In the genomic region with DNA sequence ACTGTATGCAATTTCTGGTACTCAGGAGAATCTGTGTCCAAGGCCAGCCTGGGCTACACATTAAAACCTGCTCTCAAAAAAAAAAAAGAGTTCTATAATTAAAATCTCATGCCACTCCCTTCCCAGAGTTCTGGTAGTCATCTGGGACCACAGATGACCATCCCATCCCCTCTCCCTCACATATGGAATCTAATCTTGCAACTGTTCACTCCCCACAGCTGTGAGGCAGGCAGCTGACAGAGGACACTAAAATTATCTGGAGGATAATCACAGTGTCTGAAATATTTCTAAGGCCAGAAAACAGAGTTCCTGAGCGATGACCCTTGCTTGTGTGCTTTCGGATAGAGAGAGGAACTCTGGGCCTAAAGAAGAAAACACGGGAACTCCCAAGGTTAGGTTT, we compare ENCODE assay signal across 16 mouse cellular contexts. TPM values are rescaled to one million over a fixed set of nuclear protein-coding genes. Genes with fewer than 3 reads are reported as not detected.
A peak's percentile ranks its signal among the peaks of the same experiment; 100 is the strongest.
DNase-seq lines count a peak whose midpoint lies in the region; ATAC-seq lines count a peak whose summit lies in the region.
"Had no signal": no experiment of that assay in that cellular context is flagged by ENCODE, and none has a peak within 500 bp of the region (broad histone marks: within the 10 kb centered on the region; RNA-seq: fewer than 3 reads in every experiment).

No protein-coding gene starts in this region.

- no peak overlapping the region for H3K9ac ChIP-seq in kidney, embryonic 15.5 days
- H3K9ac ChIP-seq in embryonic facial prominence, embryonic 15.5 days = no peak overlapping the region
- no peak overlapping the region for H3K9ac ChIP-seq in limb, embryonic 15.5 days
- H3K9ac ChIP-seq in stomach, embryonic 16.5 days (ENCODE audit: low read length) = peak overlapping the region; percentile 22; the same call in 1 of the 2 replicates
- H3K9ac ChIP-seq: forebrain, embryonic 13.5 days; hindbrain, embryonic 12.5 days had no signal

- H3K27ac ChIP-seq in kidney, embryonic 15.5 days = 0 out of 2 replicates have a peak overlapping the region, but pooled peaks have one; percentile 45
- peak overlapping the region; percentile 58; the same call in 1 of the 2 replicates for H3K27ac ChIP-seq in embryonic facial prominence, embryonic 15.5 days (replicated peaks)
- 0 out of 2 replicates have a peak overlapping the region, but pooled peaks have one; percentile 28 for H3K27ac ChIP-seq in limb, embryonic 15.5 days
- peak overlapping the region; percentile 28 for H3K27ac ChIP-seq in stomach, embryonic 16.5 days (ENCODE audit: low read length)
- H3K27ac ChIP-seq: forebrain, embryonic 13.5 days; hindbrain, embryonic 12.5 days had no signal

- H3K27me3 ChIP-seq in kidney, embryonic 15.5 days = no peaks in the 10 kb centered on the region
- H3K27me3 ChIP-seq in embryonic facial prominence, embryonic 15.5 days = no peaks in the 10 kb centered on the region
- no peaks in the 10 kb centered on the region for H3K27me3 ChIP-seq in limb, embryonic 15.5 days
- H3K27me3 ChIP-seq in stomach, embryonic 16.5 days (ENCODE audit: control insufficient read depth, insufficient read depth, low read length) = no peaks in the 10 kb centered on the region
- H3K27me3 ChIP-seq: forebrain, embryonic 13.5 days; hindbrain, embryonic 12.5 days had no signal

- ATAC-seq in kidney, embryonic 15.5 days (replicated peaks; ENCODE audit: low FRiP score) = no peak
- peak; percentile 49; the same call in 1 of the 2 replicates for ATAC-seq in embryonic facial prominence, embryonic 15.5 days (ENCODE audit: insufficient number of reproducible peaks, low FRiP score, low TSS enrichment, low read depth)
- no peak for ATAC-seq in limb, embryonic 15.5 days (ENCODE audit: insufficient number of reproducible peaks, low FRiP score, low TSS enrichment, low read depth)
- no peak for ATAC-seq in stomach, embryonic 16.5 days (ENCODE audit: insufficient read depth, low FRiP score)
- ATAC-seq: forebrain, embryonic 13.5 days had no signal

- no peak overlapping the region for H3K4me2 ChIP-seq in kidney, embryonic 15.5 days
- H3K4me2 ChIP-seq in embryonic facial prominence, embryonic 15.5 days (replicated peaks) = no peak overlapping the region
- no peak overlapping the region for H3K4me2 ChIP-seq in limb, embryonic 15.5 days
- H3K4me2 ChIP-seq in stomach, embryonic 16.5 days (ENCODE audit: low read depth, low read length) = no peak overlapping the region
- H3K4me2 ChIP-seq: forebrain, embryonic 13.5 days; heart, embryonic 11.5 days; hindbrain, embryonic 12.5 days had no signal

- H3K4me3 ChIP-seq in kidney, embryonic 15.5 days (replicated peaks) = no peak overlapping the region
- H3K4me3 ChIP-seq in embryonic facial prominence, embryonic 15.5 days (replicated peaks) = no peak overlapping the region
- no peak overlapping the region for H3K4me3 ChIP-seq in limb, embryonic 15.5 days
- H3K4me3 ChIP-seq in stomach, embryonic 16.5 days (replicated peaks; ENCODE audit: low read length) = no peak overlapping the region
- H3K4me3 ChIP-seq: forebrain, embryonic 13.5 days; hindbrain, embryonic 12.5 days had no signal

- DNase-seq in kidney, postnatal 10 days = no peak
- DNase-seq in lung, adult 18-20 months = no peak
- no peak for DNase-seq in lung, postnatal 4 days
- DNase-seq: cerebellum, adult 18-20 months; cerebellum, postnatal 36 days; heart, postnatal 14 days; lung, adult 2 months; retina, postnatal 1 day; thymus, postnatal 4 days had no signal

- H3K36me3 ChIP-seq in kidney, embryonic 15.5 days = no peaks in the 10 kb centered on the region
- H3K36me3 ChIP-seq in embryonic facial prominence, embryonic 15.5 days = no peaks in the 10 kb centered on the region
- H3K36me3 ChIP-seq in limb, embryonic 15.5 days = no peaks in the 10 kb centered on the region
- H3K36me3 ChIP-seq in stomach, embryonic 16.5 days (ENCODE audit: control insufficient read depth, insufficient read depth, low read length) = no peaks in the 10 kb centered on the region
- H3K36me3 ChIP-seq: hindbrain, embryonic 12.5 days had no signal

- H3K4me1 ChIP-seq in kidney, embryonic 15.5 days = peaks cover 5% of the 10 kb centered on the region; the same call in 1 of the 2 replicates
- peaks cover 38% of the 10 kb centered on the region; the same call in 1 of the 2 replicates for H3K4me1 ChIP-seq in embryonic facial prominence, embryonic 15.5 days
- peaks cover 12% of the 10 kb centered on the region for H3K4me1 ChIP-seq in limb, embryonic 15.5 days
- H3K4me1 ChIP-seq in stomach, embryonic 16.5 days (ENCODE audit: control insufficient read depth, insufficient read depth, low read length) = peaks cover 16% of the 10 kb centered on the region
- H3K4me1 ChIP-seq: forebrain, embryonic 13.5 days; hindbrain, embryonic 12.5 days had no signal

- WGBS in kidney, embryonic 15.5 days = 66% methylated on average over 3 of the region's 3 CpGs
- WGBS in embryonic facial prominence, embryonic 15.5 days = 65% methylated on average over 3 of the region's 3 CpGs
- 68% methylated on average over 3 of the region's 3 CpGs for WGBS in limb, embryonic 15.5 days
- WGBS in stomach, embryonic 16.5 days = 73% methylated on average over 3 of the region's 3 CpGs

- H3K9me3 ChIP-seq in kidney, embryonic 15.5 days (replicated peaks) = no peaks in the 10 kb centered on the region
- H3K9me3 ChIP-seq in embryonic facial prominence, embryonic 15.5 days (replicated peaks) = no peaks in the 10 kb centered on the region
- H3K9me3 ChIP-seq in limb, embryonic 15.5 days = no peaks in the 10 kb centered on the region
- H3K9me3 ChIP-seq in stomach, embryonic 16.5 days (replicated peaks; ENCODE audit: control insufficient read depth, low read length) = no peaks in the 10 kb centered on the region
- H3K9me3 ChIP-seq: forebrain, embryonic 13.5 days; hindbrain, embryonic 12.5 days had no signal

RNA-seq across cellular contexts. Expression of gene Lima1, which starts 40.6 kb away (rescaled TPM):
- 51.5 and 55.2 TPM in 2 replicates for polyA plus RNA-seq in kidney, embryonic 15.5 days (2015; fragmentation: Nextera tagmentation; extraction: Ambion mirVana)
- 87.1 and 90.8 TPM in 2 replicates for polyA plus RNA-seq in embryonic facial prominence, embryonic 15.5 days (2015; fragmentation: Nextera tagmentation; extraction: Ambion mirVana)
- 90.2 and 91.6 TPM in 2 replicates for polyA plus RNA-seq in limb, embryonic 15.5 days (2015; fragmentation: Nextera tagmentation; extraction: Ambion mirVana)
- polyA plus RNA-seq in stomach, embryonic 16.5 days (2015; fragmentation: Nextera tagmentation; extraction: Ambion mirVana) = 89.4 and 95.8 TPM in 2 replicates
